Mouse (Mus musculus) gastrocnemius, adult 8-10 months (tissue): ENCODE data around the gene Gnai1. TPM values are rescaled to one million over a fixed set of nuclear protein-coding genes. Genes with fewer than 3 reads are reported as not detected.

Source experiments
- DNase-seq, 2 experiments: peaks; one replicate each; pipeline ENCODE4 v3.0.0; 2022; ENCODE audit warnings: low spot score in 2 of 2
- total RNA-seq, 4 experiments: library from RNA; stranded (reverse); gene quantifications; 2 replicates each; pipeline ENCODE4 v1.2.4; 2022

Gnai1 gene
- total RNA-seq, 4 experiments from 2014 or later = 1.0 to 4.3 (median 2.0) TPM

GRCm38 (mm10) chr5:18288079-18288478 lies 72.1 kb downstream of the Gnai1 start:
- no peak for DNase-seq

DNA sequence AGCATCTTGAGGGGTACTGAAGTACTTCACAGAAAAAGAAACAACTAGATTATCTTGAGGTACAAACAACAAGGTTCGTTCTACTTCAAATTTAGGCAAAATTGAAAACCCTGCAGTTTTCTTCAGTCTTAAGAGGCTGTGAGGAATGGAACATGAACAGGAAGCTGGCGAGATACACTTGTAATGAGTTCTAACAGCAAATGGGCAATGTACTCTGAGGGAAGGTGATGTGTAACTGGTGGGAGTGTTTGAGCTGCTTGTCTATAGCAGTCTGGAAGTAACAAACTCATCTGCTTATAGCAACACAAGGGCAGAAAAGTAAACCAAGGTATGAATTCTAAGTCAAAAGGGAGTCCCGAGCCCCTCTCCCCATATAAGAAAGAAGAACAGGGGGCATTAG lies 78.1 kb downstream of the Gnai1 start:
- DNase-seq = no peak

DNA sequence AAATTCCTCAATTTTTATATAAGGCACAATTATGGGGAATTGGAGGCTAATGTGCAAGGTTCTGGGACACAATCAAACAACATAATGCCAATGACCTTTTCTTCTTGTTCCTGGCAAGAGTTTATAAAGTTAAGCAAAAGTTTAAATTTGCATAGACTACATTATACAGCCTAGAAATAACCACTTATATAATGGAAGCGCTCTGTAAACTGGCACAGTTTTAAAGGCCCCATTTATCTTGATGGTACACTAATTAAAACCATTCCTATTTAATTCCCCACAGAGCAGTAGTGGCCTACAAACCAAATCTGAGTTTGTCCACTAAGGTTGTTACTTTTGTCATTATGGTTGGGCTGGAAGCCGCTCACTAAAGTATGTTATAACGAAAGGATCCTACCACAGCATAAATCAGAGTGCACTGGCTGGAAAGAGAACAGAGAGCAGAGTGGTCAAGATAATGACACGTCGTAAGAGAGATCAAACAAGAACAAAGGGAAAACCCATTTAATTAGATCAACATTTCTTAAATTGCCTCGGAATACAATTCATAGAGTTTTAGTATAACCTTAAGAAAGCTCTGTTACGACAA lies 85.7 kb downstream of the Gnai1 start:
- DNase-seq = no peak

GRCm38 (mm10) chr5:18273291-18274284 lies 86.6 kb downstream of the Gnai1 start:
- no peak for DNase-seq

- no peak for DNase-seq
These were observed 109.7 kb downstream of the Gnai1 start for GRCm38 (mm10) chr5:18250379-18251017.

GRCm38 (mm10) chr5:18249132-18249531 lies 111.0 kb downstream of the Gnai1 start:
- no peak for DNase-seq

DNA sequence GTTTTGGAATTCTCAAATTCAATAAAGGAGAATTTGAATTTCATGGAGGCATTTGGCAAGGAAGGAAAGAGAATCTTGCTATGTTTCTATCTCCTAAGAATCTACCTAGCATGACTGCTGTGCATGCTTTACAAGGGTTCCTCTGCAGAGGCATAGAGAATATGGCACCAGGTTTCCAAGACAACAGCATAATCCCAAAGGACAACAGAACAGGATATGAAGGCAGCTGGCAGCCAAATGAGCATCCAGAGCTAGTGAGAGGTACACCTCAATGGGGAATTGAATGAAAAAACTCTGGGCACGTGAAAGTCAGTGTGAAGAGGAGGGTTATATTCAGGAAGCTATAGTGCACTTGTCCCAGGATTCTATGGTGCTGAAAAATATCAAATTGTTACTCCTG lies 130.8 kb downstream of the Gnai1 start:
- DNase-seq = no peak

GRCm38 (mm10) chr5:18228866-18229265 lies 131.3 kb downstream of the Gnai1 start:
- no peak for DNase-seq

GRCm38 (mm10) chr5:18220873-18221272 lies 139.3 kb downstream of the Gnai1 start:
- no peak for DNase-seq

DNA sequence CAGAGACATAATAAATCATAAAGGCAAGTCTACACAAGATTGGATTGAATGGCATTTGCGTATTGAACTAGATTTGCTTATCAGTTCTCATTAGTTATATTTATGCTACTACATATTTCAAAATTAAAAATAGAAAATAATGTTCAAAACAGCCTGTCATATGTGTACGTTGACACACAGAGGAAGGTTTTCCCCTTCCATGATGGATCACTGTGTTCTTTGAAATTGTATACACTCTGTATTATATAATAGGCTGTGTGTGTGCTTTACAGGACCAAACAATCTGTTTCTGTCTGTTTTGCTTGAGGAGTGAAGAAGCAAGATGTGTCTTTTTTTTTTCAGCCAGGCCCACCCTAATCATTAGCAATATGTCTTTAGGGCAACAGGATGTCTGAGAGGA lies 141.9 kb downstream of the Gnai1 start:
- no peak for DNase-seq

DNA sequence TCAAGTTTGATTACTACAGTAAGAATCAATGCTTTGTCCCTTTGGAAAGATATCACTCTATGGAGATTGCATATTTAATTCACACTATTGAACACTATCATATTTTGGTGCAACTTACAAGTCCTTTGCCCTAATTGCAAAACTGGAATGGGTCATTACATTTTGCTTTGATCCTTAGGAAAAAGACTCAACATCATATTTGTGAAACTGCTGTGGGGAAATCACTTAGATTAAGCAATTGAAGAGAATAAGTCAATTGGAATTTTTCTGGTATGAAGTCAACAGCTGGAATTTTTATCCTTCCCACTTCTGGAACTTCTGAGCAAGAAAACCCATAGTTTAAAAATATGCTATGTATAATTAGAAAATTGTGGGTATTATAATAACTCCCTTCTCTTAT lies 142.3 kb downstream of the Gnai1 start:
- DNase-seq = no peak
